Mouse (Mus musculus) cerebellum, postnatal 36 days (tissue): ENCODE measurements around the gene Serpinb6c.
"Not testable (repeated sequence)": the region's sequence is repeated elsewhere in the genome, so short reads cannot be mapped to it uniquely, and the experiment has no call there.

Source experiments
- DNase-seq, 2 experiments: peaks; one replicate each; pipeline ENCODE4 v3.0.0; 2021 to 2022; ENCODE audit warnings: mixed read lengths in 2 of 2

Serpinb6c gene

DNA sequence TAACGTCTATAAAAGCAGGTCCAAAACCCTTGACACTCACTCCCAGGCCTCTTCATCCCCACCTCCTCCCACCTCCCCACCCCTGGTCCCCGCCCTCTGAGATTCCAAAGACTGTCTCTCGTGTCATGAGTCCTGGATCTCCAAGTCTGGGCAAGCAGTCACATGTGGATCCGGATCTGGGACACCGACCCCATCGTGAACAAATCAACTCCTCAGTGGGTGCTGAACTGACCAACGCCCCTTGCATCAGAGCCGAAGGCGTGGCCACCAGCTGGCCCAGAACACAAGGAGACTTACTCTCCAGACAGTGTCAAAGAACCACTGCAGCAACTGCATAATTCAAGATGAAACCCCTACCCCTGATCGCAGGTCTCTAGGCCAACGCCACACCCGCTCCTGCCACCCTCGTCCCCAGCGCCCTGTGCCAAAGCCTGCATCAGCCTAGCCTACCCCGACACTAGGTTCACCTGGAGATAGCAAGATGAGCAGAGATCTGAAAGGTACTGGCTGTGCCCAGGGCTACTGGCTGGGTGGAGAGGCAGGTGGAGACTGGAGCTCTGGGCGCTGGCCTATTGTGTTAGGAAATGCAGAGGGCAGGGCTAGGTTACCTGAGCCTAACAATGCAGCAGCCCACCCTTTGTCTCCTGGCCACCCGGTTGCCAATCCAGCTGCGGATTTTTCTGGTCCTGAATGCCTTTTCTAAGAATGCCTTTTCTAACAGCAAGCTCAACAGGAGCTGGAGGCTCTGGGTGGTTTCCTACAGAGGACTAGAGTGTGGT lies at the start of gene Serpinb6c:
Gene Serpinb6c (minus strand): TSS at position 533 of the 779 bp plus-strand sequence.
- no peak for DNase-seq

DNA sequence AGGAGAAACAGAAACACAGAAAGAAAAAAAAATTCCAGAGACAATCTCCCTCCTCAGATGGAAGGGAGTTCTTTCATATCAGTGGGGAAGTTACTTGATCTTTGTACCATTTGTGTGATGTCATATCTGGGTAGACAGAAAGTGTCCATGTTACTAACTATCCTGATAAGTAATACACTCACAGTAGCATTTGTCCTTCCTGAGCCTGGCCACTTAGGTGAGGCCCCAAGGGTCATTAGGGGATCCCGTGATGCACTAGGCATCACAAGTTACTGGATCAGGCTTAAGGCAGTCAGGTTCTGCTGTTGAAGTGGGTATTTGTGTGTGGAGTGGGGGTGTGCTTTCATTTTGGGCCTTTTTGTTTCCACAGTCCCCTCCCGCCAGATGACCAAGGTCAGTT lies 47.4 kb upstream of the Serpinb6c start:
- DNase-seq: no peak

DNA sequence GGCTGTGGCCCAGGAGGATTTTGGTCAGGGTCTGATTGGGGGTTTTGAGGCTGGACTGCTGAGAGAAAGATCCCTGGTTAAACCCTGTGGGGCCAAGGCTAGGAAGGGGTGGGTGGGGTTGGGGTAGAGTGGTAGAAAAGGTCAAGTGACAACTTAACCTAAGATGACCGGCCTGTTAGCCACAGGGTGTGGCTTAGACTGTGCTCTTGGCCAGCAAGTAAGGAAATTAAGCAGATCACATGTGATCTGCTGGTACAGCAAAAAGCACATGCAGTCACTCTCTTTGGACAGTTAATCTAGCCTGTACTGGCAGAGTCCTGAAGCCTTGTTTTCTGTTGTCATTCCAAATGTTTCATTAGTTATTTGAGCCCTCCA lies 46.6 kb upstream of the Serpinb6c start:
- no peak for DNase-seq

DNA sequence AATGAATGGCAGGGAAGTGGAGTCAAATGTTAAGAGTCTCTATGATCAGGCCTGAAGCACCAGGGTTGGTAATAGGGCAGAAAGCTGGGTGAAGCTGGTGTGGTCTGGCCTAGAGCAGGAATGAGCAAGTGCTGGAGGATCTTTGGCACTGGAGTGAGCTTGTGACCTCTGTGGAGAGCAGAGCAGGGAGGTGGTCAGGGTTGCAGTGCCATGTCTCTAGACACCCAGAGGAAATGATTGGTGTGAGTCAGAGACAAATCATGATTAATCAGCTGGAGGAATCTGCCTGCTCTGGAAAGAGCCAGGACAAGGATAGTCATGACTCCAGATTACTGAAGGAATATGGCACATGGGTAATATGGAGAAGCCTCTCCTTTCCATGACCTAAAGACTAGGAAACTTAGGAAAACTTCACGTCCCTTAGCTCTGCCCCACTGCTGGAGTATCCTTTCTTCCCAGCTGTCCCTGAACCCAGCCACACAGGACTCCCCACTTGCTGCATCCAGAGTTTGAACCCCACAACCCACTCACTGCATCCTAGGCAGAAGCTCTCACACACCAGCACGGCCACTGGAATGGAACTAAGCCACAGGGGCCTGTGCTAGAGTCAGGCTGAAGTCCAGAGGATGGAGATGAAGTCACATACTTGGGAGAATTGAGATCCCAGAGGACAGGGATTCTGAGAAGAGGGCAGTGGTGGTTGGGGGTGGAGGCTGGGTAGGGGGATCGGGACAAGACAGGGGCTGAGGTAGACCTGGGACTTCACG lies 46.0 kb upstream of the Serpinb6c start:
- no peak for DNase-seq

DNA sequence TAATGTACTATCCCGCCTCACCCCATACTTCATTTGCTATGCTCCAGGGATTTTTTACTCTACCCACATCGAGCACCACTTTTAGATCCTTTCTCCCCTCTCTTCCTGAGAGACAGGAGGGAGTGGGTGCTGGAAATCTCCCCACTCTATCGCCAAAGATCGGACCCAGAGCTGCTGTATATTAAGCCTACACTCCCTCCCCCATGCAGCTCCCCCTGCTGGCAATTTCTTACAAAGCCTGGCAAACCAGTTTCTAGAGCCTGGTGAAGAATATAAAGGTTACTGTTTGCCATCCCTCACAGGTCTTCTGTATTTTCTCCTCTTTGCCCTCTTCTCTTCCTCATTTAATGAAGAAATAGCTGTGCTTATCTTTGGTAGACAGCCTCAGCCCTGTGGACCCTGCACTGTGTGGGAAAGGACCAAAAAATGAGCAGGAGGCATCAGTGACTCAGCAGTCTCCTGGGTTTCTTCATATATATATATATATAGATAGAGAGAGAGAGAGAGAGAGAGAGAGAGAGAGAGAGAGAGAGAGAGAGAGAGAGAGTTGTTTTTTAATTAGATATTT lies 36.8 kb upstream of the Serpinb6c start:
- DNase-seq: no peak

DNA sequence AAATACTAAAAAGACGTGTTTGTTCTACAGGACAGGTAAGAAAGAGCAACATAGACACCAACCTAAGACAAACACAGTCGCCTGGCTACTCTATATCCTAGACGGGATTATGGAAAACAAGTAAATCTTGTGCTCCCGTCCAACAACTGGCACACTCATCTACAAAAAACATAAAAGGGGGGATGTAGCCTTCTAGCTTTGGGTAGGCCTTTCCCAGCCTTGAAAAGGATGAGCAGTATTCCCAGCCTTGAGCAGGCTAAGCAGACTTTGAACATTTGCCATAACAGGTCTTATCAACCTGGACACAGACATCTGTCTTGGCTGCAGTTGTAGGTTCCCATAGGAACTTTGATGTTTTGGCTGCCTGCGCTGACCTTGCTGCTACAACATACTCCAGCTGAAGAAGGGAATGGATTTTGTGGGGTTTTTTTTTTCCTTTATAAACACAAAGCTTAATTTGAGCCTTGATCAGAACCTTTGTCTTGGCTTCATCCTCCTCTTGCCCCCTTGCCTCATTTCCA lies 35.8 kb upstream of the Serpinb6c start:
- DNase-seq: no peak

DNA sequence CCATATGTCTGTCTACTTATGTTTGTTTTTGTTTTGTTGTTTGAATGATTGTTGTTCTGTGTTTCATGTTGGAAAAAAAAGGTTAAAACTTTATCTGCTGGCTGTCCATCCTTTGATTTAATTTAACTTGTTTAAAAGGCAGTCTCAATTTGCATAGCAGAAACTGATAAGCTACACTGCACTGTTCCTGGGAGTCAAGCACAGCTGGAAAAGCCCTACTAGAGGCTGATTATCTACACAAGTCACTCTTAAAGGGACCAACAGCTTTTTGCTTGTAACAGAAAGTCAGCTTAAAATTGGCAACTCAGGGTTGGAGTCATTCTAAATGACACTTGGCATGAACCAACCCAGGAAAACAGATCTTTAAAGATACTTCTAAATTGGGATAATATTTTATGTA lies 32.1 kb upstream of the Serpinb6c start:
- DNase-seq: not testable (repeated sequence)

DNA sequence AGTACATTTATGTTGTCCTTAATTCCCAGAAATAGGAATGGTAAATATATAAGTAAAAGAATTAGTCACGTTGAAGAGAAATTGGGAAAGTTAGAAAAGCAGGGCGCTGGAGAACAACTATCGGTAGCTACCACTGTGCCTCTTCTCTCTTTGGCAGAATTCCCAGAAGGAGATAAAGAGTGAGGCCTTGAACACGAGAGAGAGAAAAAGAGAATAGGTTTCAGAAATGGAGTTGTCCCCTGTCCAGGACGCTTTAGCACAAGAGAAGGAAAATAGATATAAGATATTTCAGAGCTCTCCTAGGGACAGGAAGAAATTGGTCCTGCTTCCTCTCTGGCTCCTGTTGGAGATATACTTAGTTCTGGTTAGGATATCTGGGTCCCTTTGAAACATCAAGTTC lies 31.6 kb upstream of the Serpinb6c start:
- no peak for DNase-seq

DNA sequence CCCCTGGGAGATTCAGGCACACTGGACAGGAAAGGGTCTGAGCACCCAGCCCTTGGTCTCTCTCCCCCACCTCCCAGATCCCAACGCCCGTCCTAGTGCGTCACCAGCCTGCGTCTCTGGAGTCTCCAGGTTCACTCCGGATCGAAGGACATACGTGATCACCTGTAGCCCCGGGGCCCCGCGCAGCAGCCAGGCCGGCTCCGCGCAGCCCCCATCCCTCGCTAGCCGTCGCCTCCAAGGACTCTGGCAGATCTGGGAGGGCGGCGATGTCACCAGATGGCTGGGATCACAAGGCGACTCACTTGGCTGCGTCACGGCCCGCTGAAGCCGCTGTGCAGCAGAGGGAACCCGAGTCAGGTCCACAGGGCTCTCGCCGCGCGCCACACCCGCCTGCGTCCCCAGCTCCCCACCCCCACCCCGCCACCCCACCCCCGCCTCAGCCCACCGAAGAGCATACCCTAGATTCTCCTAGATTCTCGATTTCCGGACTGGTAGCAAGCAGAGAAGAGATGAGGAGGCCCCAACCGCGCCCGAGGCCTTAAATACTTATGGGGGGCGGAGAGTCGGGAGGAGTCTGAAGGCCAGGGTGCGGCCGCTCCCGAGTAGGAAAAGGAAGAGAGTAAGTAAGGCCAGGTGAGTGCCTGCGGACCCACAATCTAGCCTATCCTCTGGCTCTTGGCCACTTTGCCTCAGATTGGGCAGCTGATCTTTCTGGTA lies 30.1 kb upstream of the Serpinb6c start:
- peak; percentile 68 to 70 for DNase-seq

DNA sequence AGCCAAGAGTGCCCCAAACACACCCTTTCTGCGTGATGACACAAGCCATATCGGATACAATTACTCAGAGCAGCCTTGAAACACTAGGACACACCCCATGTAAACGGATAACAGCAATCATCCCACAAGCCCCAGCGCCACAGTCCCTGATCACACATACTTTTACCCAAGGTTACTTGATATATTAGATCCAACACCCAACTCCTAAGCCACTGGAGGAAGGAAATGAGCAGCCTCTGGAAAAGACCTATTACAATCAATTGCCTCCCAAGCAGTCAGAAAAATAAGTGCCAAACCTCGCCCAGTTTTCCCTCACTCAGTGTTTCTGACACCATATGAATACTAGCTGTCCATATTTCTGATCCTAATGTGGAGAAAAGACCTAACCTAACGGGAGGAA lies 29.2 kb upstream of the Serpinb6c start:
- DNase-seq: no peak

DNA sequence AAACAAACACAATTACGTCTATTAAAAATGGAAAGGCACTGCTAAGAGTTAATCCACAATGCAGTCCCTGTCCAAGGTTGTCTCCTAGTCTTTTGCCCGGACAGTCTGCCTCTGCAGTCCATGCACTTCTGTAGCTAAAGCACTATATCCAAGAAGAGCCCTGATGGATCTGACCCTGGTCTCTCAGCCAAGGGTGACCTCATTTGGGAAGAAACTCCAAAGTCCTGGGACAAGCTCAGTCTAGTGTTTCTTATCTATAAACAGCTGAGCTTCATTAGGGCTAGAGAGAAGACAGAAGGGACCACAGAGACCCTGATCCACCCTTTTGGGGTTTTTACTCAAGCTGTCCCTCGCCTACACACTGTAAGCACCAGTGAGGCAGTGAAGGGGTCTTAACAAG lies 25.4 kb upstream of the Serpinb6c start:
- no peak for DNase-seq

DNA sequence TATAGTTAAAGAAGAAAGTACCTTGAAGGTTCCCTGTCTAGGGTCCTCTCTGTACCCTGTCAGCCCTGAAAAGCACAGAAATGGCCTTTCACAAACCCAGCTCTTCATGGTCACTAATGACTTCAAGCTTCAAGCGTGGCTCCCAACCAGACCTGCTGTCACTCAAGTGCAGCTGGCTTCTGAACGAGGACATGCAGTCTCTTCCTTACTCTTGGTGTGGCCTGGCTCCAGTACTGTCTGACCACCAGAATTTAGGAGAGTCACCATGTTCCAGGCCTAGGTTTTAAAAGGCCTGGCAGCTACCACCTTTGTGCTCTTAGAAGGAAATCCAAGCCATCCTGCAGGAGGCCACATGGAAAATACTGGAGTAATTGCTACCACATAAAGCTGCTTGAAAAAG lies 24.8 kb upstream of the Serpinb6c start:
- DNase-seq: no peak

DNA sequence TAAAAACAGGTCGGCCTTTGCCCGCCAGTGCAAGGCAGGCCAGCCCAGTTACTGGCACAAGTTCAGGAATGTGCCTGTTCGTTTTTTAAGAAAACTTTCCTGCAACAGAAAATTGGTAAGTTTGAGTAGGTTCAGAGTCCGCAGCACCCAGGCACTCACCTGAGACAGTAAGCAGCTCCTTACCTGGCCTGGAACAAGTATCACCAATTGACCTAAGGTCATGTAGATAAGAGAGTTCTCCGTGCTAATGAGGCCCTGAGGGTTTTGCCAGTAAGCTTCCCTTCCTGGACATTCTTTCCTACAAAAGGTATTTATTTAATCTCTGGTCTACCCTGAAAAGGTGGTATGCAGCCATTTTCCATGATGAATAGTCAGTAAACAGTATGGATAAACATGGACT lies 16.2 kb upstream of the Serpinb6c start:
- DNase-seq: no peak

DNA sequence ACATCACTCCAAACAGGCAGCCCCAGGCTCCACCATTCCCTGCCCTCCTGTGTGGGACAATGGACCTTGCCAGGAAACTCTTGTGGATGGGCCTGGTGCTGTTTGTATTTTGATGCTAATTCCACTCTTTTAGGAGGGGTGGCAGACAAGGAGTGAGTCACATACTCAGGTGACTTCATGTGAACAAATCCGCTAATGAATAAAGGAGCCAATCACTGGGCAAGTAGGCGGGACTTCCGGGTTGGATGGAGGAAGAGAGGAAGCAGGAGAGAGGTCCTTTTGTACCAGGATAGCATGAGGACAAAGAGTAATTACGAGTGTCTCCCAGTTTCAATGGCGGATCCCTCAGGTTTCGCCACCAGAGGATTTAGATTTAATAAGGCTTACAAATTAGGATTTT lies 15.5 kb upstream of the Serpinb6c start:
- no peak for DNase-seq

DNA sequence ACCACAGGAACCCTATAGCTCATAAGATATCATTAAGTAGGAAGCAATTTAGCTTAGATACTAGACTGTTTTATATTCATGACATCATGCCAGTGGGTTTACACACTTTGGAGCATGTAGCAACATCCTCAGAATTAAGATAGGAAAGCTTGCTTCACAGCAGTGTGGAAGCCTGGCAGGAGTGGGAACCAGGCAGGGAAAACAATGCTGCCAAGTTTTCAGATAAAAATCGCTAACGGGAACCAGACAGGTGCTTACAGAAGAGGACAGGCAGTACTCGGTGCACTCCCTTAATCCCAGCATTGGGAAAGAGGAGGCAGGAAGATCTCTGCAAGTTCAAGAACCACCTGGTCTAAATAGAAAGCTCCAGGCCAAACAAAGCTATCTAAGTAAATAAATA lies 1.3 kb upstream of the Serpinb6c start:
- DNase-seq: no peak

DNA sequence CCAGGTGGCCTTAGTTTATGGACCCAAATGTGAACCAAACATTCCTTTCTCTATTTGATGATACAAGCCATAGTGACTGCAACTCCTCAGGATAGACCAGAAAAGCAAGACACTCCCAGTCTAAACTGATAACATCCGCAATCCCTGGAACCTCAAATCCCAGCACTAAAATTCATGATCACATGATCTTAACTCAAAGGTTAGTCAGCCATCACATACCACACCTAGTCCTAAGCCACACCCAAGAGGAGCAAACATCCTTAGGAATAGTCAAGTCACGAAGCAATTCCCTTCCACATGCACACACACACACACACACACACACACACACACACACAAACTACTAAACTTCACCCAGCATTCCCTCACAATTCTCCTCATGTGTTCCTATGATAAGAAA lies 2.2 kb downstream of the Serpinb6c start:
- DNase-seq: no peak

DNA sequence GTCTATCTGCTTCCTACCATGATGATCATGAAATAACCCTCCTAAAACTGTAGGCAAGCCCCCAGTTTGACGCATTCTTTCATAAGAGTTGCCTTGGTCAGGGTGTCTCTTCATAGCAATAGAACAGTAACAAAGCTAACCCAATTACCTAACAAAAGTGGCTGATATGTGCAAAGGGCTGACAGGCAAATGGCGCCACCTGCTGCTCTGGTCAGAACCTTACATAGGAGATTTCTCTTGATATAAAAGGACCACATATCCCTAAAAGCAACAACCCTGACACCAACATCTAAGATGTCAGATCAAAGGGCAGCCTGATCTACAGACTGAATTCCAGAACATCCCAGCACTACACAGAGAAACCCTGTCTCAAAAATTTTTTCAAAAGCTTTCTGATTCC lies 11.3 kb downstream of the Serpinb6c start:
- peak in 1 of 2 experiments; percentile 18 for DNase-seq

DNA sequence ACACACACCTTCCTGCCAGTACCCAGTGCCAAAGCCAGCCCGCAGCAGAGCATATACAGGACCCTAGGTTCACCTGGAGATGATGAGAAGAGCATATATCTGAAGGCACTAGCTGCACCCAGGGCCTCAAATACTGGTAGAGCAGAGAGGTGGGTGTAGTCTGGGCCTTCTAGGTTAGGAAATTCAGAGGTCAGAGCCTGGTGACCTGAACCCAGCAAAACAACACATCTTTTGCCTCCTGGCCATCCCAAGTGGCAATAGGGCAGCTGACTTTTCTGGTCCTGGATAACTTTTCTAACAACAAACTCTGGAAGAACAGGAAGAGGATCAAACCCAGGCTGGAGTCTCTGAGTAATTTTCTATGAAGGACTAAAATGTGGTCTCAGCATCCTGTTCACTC lies 62.2 kb downstream of the Serpinb6c start, which contains the start of gene Serpinb6e:
Gene Serpinb6e (minus strand): TSS at position 101 of the 400 bp plus-strand sequence.
- no peak for DNase-seq

DNA sequence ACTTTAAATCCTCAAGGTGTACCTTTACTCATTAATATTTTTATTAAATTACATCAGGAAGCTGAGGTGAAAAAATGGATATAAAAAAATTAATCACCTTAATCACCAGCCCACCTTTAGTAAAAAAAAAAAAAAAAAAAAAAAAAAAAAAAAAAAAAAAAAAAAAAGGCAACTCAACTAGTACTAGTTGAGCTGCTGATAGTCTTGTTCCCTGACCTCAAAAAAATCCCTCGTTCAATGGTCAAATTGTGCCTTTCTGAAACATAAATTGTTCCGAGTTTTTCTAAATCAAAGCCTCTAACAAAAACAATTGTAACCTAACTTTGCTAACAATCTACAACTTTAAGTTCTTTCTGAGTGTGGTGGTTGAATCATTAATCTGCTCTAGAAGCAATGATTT lies 74.8 kb downstream of the Serpinb6c start:
- no peak for DNase-seq
